In the genomic region with DNA sequence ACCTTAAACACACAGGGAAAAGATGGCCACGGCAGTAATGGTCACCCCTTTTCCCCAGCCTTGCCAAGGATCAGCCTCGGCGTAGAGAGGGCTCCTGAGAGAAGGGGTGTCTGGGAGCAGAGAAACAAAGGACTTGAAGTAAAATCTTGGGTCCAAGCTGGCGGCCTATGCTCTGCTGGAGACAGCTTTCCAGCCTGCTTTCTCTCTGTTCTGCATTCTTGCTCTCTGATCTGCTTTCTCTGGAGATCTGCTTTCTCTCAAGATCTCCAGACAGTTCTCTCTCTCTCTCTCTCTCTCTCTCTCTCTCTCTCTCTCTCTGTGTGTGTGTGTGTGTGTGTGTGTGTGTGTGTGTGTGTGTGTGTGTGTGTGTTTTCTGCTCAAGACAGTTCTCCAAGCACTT, we compare ENCODE assay signal across 6 mouse cellular contexts.
DNase-seq lines count a peak whose midpoint lies in the region; ATAC-seq lines count a peak whose summit lies in the region.
"Not testable (repeated sequence)": the region's sequence is repeated elsewhere in the genome, so short reads cannot be mapped to it uniquely, and the experiment has no call there.

No protein-coding gene starts in this region.

- H3K4me3 ChIP-seq in embryonic facial prominence, embryonic 13.5 days; heart, embryonic 11.5 days (ENCODE audit: low read depth, low read length); heart, embryonic 15.5 days; intestine, embryonic 16.5 days (ENCODE audit: low read length); midbrain, embryonic 11.5 days (ENCODE audit: low read depth, low read length); stomach, embryonic 15.5 days (replicated peaks): not testable (repeated sequence)

- peak overlapping the region; percentile 22; the same call in 1 of the 2 replicates for H3K27ac ChIP-seq in embryonic facial prominence, embryonic 13.5 days
- H3K27ac ChIP-seq in heart, embryonic 11.5 days (ENCODE audit: low read depth, low read length) = 0 out of 2 replicates have a peak overlapping the region, but pooled peaks have one; percentile 35
- H3K27ac ChIP-seq in heart, embryonic 15.5 days = peak overlapping the region; percentile 49; the same call in 1 of the 2 replicates
- peak overlapping the region; percentile 87 for H3K27ac ChIP-seq in intestine, embryonic 16.5 days (ENCODE audit: low read length)
- H3K27ac ChIP-seq in midbrain, embryonic 11.5 days (ENCODE audit: low read depth, low read length) = not testable (repeated sequence)
- H3K27ac ChIP-seq in stomach, embryonic 15.5 days = peak overlapping the region; percentile 76

- not testable (repeated sequence) for DNase-seq in midbrain, embryonic 11.5 days (ENCODE audit: low spot score, missing footprints)

- not testable (repeated sequence) for H3K4me2 ChIP-seq in embryonic facial prominence, embryonic 13.5 days; heart, embryonic 15.5 days; intestine, embryonic 16.5 days (ENCODE audit: low read depth, low read length); midbrain, embryonic 11.5 days; stomach, embryonic 15.5 days
- H3K4me2 ChIP-seq in heart, embryonic 11.5 days = peak overlapping the region; percentile 22; the same call in 1 of the 2 replicates

- not testable (repeated sequence) for ATAC-seq in embryonic facial prominence, embryonic 13.5 days (ENCODE audit: insufficient number of reproducible peaks, insufficient read depth, low FRiP score, low TSS enrichment, low read depth); heart, embryonic 11.5 days (replicated peaks; ENCODE audit: insufficient number of reproducible peaks, low FRiP score, low TSS enrichment); heart, embryonic 15.5 days (replicated peaks; ENCODE audit: insufficient number of reproducible peaks, insufficient read depth, low FRiP score, low read depth); midbrain, embryonic 11.5 days (ENCODE audit: low FRiP score)
- peak; percentile 58; the same call in 1 of the 2 replicates for ATAC-seq in intestine, embryonic 16.5 days
- peak; percentile 27; the same call in 1 of the 2 replicates for ATAC-seq in stomach, embryonic 15.5 days (ENCODE audit: insufficient read depth, low FRiP score, low read depth)

- H3K9me3 ChIP-seq in embryonic facial prominence, embryonic 13.5 days; heart, embryonic 11.5 days (replicated peaks; ENCODE audit: control insufficient read depth, low read length); heart, embryonic 15.5 days (replicated peaks); intestine, embryonic 16.5 days (ENCODE audit: control insufficient read depth, low read length); midbrain, embryonic 11.5 days (ENCODE audit: control insufficient read depth, low read length); stomach, embryonic 15.5 days: not testable (repeated sequence)

- 55% methylated on average over 4 of the region's 4 CpGs for WGBS in embryonic facial prominence, embryonic 13.5 days
- whole genome bisulfite sequencing in heart, embryonic 11.5 days (ENCODE audit: insufficient replicate concordance) = 40% methylated on average over 4 of the region's 4 CpGs
- 52% methylated on average over 4 of the region's 4 CpGs for WGBS in heart, embryonic 15.5 days
- 30% methylated on average over 4 of the region's 4 CpGs for WGBS in intestine, embryonic 16.5 days
- 56% methylated on average over 4 of the region's 4 CpGs for WGBS in midbrain, embryonic 11.5 days
- WGBS in stomach, embryonic 15.5 days = 44% methylated on average over 4 of the region's 4 CpGs

- H3K9ac ChIP-seq in embryonic facial prominence, embryonic 13.5 days; heart, embryonic 11.5 days (ENCODE audit: low read depth, low read length); heart, embryonic 15.5 days; intestine, embryonic 16.5 days (ENCODE audit: low read depth, low read length); stomach, embryonic 15.5 days: not testable (repeated sequence)
- 0 out of 2 replicates have a peak overlapping the region, but pooled peaks have one; percentile 12 for H3K9ac ChIP-seq in midbrain, embryonic 11.5 days (ENCODE audit: low read length)

- not testable (repeated sequence) for H3K27me3 ChIP-seq in embryonic facial prominence, embryonic 13.5 days; heart, embryonic 11.5 days (ENCODE audit: control insufficient read depth, insufficient read depth, low read length); heart, embryonic 15.5 days; intestine, embryonic 16.5 days (replicated peaks; ENCODE audit: control insufficient read depth, insufficient read depth, low read length); midbrain, embryonic 11.5 days (ENCODE audit: control insufficient read depth, insufficient read depth, low read length); stomach, embryonic 15.5 days (replicated peaks)

- not testable (repeated sequence) for H3K4me1 ChIP-seq in embryonic facial prominence, embryonic 13.5 days; heart, embryonic 11.5 days (ENCODE audit: control insufficient read depth, insufficient read depth, low read length); heart, embryonic 15.5 days (replicated peaks); intestine, embryonic 16.5 days (ENCODE audit: control insufficient read depth, insufficient read depth, low read length); midbrain, embryonic 11.5 days (ENCODE audit: control insufficient read depth, insufficient read depth, low read length); stomach, embryonic 15.5 days

- not testable (repeated sequence) for H3K36me3 ChIP-seq in embryonic facial prominence, embryonic 13.5 days; heart, embryonic 11.5 days (ENCODE audit: control insufficient read depth, insufficient read depth, low read length); heart, embryonic 15.5 days; intestine, embryonic 16.5 days (ENCODE audit: control insufficient read depth, insufficient read depth, low read length); midbrain, embryonic 11.5 days (ENCODE audit: control insufficient read depth, insufficient read depth, low read length); stomach, embryonic 15.5 days
